Mouse (Mus musculus): ENCODE data around the gene Hoxd11.

GRCm38 (mm10) chr2:74679596-74679971 is 227 bp downstream of the Hoxd11 start:
- TF ChIP-seq CTCF (IDR thresholded peaks at IDR 0.05; ENCODE audit: extremely low read depth, insufficient read depth, insufficient read length, insufficient replicate concordance) = no peak
- no peak for TF ChIP-seq POLR2A (IDR thresholded peaks at IDR 0.05; ENCODE audit: low read depth, low read length)
